Mouse (Mus musculus) heart, adult 9 months (tissue): Measurements from ENCODE around the gene Mansc4.

Source experiments
- DNase-seq, 2 experiments: peaks; one replicate each; pipeline ENCODE4 v3.0.0; 2022; ENCODE audit warnings: low spot score in 2 of 2

Gene Mansc4

GRCm38 (mm10) chr6:147086594-147087225 lies at the start of gene Mansc4:
Mansc4 (minus strand) TSS chr6:147087032.
- DNase-seq: peak; percentile 31 to 46

GRCm38 (mm10) chr6:147127239-147127638 lies 40.4 kb upstream of the Mansc4 start:
- no peak for DNase-seq

- DNase-seq: no peak
Observed at GRCm38 (mm10) chr6:147121320-147121719, 34.5 kb upstream of the Mansc4 start.

GRCm38 (mm10) chr6:147118190-147118589 lies 31.4 kb upstream of the Mansc4 start:
- no peak for DNase-seq

- DNase-seq: no peak
Observed at GRCm38 (mm10) chr6:147117764-147118163, 30.9 kb upstream of the Mansc4 start.

- DNase-seq: peak; percentile 39 to 75
Observed at GRCm38 (mm10) chr6:147116579-147116978, 29.7 kb upstream of the Mansc4 start.

- no peak for DNase-seq
Observed at GRCm38 (mm10) chr6:147109283-147109682, 22.5 kb upstream of the Mansc4 start.

GRCm38 (mm10) chr6:147106716-147107115 lies 19.9 kb upstream of the Mansc4 start:
- DNase-seq: no peak

GRCm38 (mm10) chr6:147105529-147105928 lies 18.7 kb upstream of the Mansc4 start:
- no peak for DNase-seq

- no peak for DNase-seq
Observed at GRCm38 (mm10) chr6:147102293-147102692, 15.5 kb upstream of the Mansc4 start.

GRCm38 (mm10) chr6:147099458-147100277 lies 12.8 kb upstream of the Mansc4 start:
- DNase-seq: no peak

GRCm38 (mm10) chr6:147097346-147097929 lies 10.6 kb upstream of the Mansc4 start:
- DNase-seq: no peak

GRCm38 (mm10) chr6:147096934-147097333 lies 10.1 kb upstream of the Mansc4 start:
- no peak for DNase-seq

- no peak for DNase-seq
Observed at GRCm38 (mm10) chr6:147096109-147096508, 9.3 kb upstream of the Mansc4 start.

- no peak for DNase-seq
Observed at GRCm38 (mm10) chr6:147094771-147095170, 7.9 kb upstream of the Mansc4 start.

- peak in 1 of 2 experiments; percentile 45 for DNase-seq
Observed at GRCm38 (mm10) chr6:147092136-147092535, 5.3 kb upstream of the Mansc4 start.

GRCm38 (mm10) chr6:147091136-147092120 lies 4.6 kb upstream of the Mansc4 start, which contains the start of gene Klhl42:
Klhl42 (plus strand) TSS chr6:147091379.
- DNase-seq: peak; percentile 74 to 83

- no peak for DNase-seq
Observed at GRCm38 (mm10) chr6:147090191-147090590, 3.4 kb upstream of the Mansc4 start.

- DNase-seq: no peak
Observed at GRCm38 (mm10) chr6:147088517-147088916, 1.7 kb upstream of the Mansc4 start.

- no peak for DNase-seq
Observed at GRCm38 (mm10) chr6:147087736-147088135, 904 bp upstream of the Mansc4 start.

- no peak for DNase-seq
Observed at GRCm38 (mm10) chr6:147085398-147086040, 1.3 kb downstream of the Mansc4 start.
